Mouse (Mus musculus) layer of hippocampus, adult 2 months (tissue): Measurements from ENCODE around the gene Gm20594. TPM values are rescaled to one million over a fixed set of nuclear protein-coding genes. Genes with fewer than 3 reads are reported as not detected.

Experiments used
- DNase-seq, 2 experiments: peaks; one replicate each; pipeline ENCODE4 v3.0.0; 2022; ENCODE audit warnings: low spot score in 2 of 2
- H3K27ac ChIP-seq: fragments of 200-600 bp; 2 replicates; pipeline ENCODE4 v1.8.1; 2022
- H3K4me3 ChIP-seq: fragments of 200-600 bp; 2 replicates; pipeline ENCODE4 v1.8.1; 2022; ENCODE audit warnings: mild to moderate bottlenecking
- CTCF ChIP-seq: fragments of 200-600 bp; conservative IDR thresholded peaks from 2 replicates; pipeline ENCODE4 v1.8.1; 2022; ENCODE audit warnings: antibody characterized with exemption, mild to moderate bottlenecking, moderate library complexity
- long read RNA-seq, 2 experiments: library from polyadenylated mRNA; stranded (forward); transcript quantifications; one replicate each; pipeline ENCODE4 v2.0.0; 2021; ENCODE audit warnings: borderline mapping rate in 2 of 2
- total RNA-seq, 2 experiments: library from RNA; stranded (reverse); gene quantifications; 2 replicates each; pipeline ENCODE4 v1.2.3; 2021

Gene Gm20594
- not detected for total RNA-seq
- long read RNA-seq, experiment 1, result 0 reads
- long read RNA-seq, experiment 2, result 0 reads

GRCm38 (mm10) chr6:79817616-79818015 lies at the start of gene Gm20594:
Gene Gm20594 (plus strand): TSS chr6:79817916.
- Histone ChIP-seq H3K27ac (no peak within 1 kb of the TSS), H3K4me3 (no peak within 1 kb of the TSS)
- DNase-seq, result no peak
- TF ChIP-seq CTCF, result no peak

GRCm38 (mm10) chr6:79818114-79818513 lies 398 bp downstream of the Gm20594 start:
- Histone ChIP-seq H3K4me3 (no peak overlapping the region), H3K27ac (no peak overlapping the region)
- no peak for TF ChIP-seq CTCF
- no peak for DNase-seq

DNA sequence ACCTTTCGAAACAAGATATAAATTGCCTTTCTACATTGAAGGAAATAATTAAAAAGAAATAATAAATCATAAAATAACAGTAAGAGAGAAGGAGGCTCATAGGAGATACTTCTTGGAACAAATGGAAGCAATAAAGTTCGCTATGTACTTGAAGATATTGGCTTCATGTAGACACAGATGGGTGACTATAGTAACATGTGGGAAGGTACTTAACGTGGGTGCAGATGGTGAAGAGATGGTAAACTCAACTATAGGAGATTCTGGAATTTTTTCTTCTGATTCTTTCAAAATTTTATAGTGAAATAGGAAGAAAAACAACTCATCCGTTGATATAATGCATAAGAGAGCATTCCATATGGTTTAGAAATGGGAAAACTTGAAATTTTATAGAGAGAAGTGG lies 16.1 kb downstream of the Gm20594 start:
- DNase-seq, result peak; percentile 3 to 12
- Histone ChIP-seq H3K4me3 (no peak overlapping the region), H3K27ac (peak overlapping the region; percentile 19; the same call in 1 of the 2 replicates)
- TF ChIP-seq CTCF, result no peak

DNA sequence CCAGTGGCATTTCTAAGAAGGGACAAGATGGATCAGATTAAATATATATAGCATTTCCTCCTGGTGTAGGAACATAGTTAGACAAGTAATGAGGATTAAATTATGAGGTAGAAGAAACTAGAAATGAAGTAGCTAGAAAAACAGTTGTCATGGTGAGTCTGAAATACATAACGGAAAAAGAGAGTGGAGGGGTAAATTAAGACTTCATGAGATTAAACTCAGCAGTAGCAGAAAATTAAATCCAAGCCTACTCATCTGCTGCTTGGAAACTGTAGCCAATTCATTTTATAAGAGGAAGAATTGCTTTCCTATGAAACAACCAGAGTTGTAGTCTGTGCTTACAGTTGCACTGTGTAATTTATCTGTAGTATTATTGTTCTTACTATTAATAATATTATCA lies 29.1 kb downstream of the Gm20594 start:
- peak in 1 of 2 experiments; percentile 54 for DNase-seq
- no peak overlapping the region for H3K4me3 ChIP-seq
- TF ChIP-seq CTCF, result no peak
- H3K27ac ChIP-seq, result peak overlapping the region; percentile 43; the same call in 1 of the 2 replicates

Other genes with a start within 250 kb of the Gm20594 start
- 10 to 100 TPM; 75.2 to 80.7 TPM for gene Lrrtm4, start 201.0 kb downstream of the Gm20594 start, total RNA-seq